Mouse (Mus musculus) midbrain, postnatal 0 days (tissue): ENCODE measurements at regions not wholly inside any gene's neighbourhood (a gene's known extent, or its start where the extent isn't known, plus 50 kb on each side); places are given as distances from the start of the nearest gene placed in this dataset.

Experiments
- ATAC-seq: fragments of 200-750 bp; cut with Nextera tagmentation; 2 replicates; pipeline ENCODE4 v1.8.0; 2017; ENCODE audit warnings: moderate number of reproducible peaks, mild to moderate bottlenecking, moderate TSS enrichment, moderate library complexity; ENCODE audit not compliant: low FRiP score
- DNase-seq: peaks from one replicate; pipeline ENCODE4 v3.0.0-alpha.2; 2015; ENCODE audit warnings: low spot score
- H3K27ac ChIP-seq: fragments of 300-500 bp; sonication (generic); 2 replicates; pipeline ENCODE4 v1.5.1; 2014; ENCODE audit warnings: low read depth, mild to moderate bottlenecking, low read length, mixed read lengths
- H3K27me3 ChIP-seq: fragments of 300-500 bp; sonication (generic); 2 replicates; pipeline ENCODE4 v1.6.1; 2014; ENCODE audit warnings: low read length, control low read depth, mixed read lengths; ENCODE audit not compliant: insufficient read depth
- H3K36me3 ChIP-seq: fragments of 300-500 bp; sonication (generic); 2 replicates; pipeline ENCODE4 v1.6.1; 2014; ENCODE audit warnings: low read length, control low read depth, mixed read lengths; ENCODE audit not compliant: insufficient read depth
- H3K4me1 ChIP-seq: fragments of 300-500 bp; sonication (generic); 2 replicates; pipeline ENCODE4 v1.6.1; 2014; ENCODE audit warnings: mild to moderate bottlenecking, control low read depth, antibody characterized with exemption, low read length, mixed read lengths; ENCODE audit not compliant: insufficient read depth
- H3K4me2 ChIP-seq: fragments of 300-500 bp; sonication (generic); 2 replicates; pipeline ENCODE4 v1.6.1; 2014; ENCODE audit warnings: low read depth, mild to moderate bottlenecking, low read length, mixed read lengths; ENCODE audit not compliant: poor library complexity, severe bottlenecking
- H3K4me3 ChIP-seq: fragments of 300-500 bp; sonication (generic); 2 replicates; pipeline ENCODE4 v1.5.1; 2014; ENCODE audit warnings: low read depth, mild to moderate bottlenecking, low read length, moderate library complexity
- H3K9ac ChIP-seq: fragments of 300-500 bp; sonication (generic); replicated peaks from 2 replicates; pipeline ENCODE4 v1.6.1; 2014; ENCODE audit warnings: mild to moderate bottlenecking, low read length, moderate library complexity, mixed read lengths; ENCODE audit not compliant: poor library complexity, severe bottlenecking
- H3K9me3 ChIP-seq: fragments of 300-500 bp; sonication (generic); 2 replicates; pipeline ENCODE4 v1.6.1; 2016; ENCODE audit warnings: low read length, control low read depth
- CTCF ChIP-seq: IDR thresholded peaks from 2 replicates; pipeline ENCODE4 v1.5.1; 2016; ENCODE audit warnings: antibody characterized with exemption, mild to moderate bottlenecking
- WGBS: fragments of 180-500 bp; shearing (Covaris S2); extraction: QIAGEN DNeasy Blood & Tissue Kit; methylation state at CpG from one replicate; pipeline ENCODE4 v1.1.7; 2014; 5-methylcytosine and 5-hydroxymethylcytosine counted together

- 62% methylated on average over 5 of the region's 5 CpGs for WGBS
- no peak for TF ChIP-seq CTCF
- Histone ChIP-seq H3K9me3 (no peaks in the 10 kb centered on the region), H3K27ac (no peak overlapping the region), H3K4me3 (no peak overlapping the region), H3K36me3 (no peaks in the 10 kb centered on the region), H3K4me2 (no peak overlapping the region), H3K4me1 (peaks cover 8% of the 10 kb centered on the region; the same call in 1 of the 2 replicates), H3K9ac (no peak overlapping the region), H3K27me3 (no peaks in the 10 kb centered on the region)
- no peak for DNase-seq
- ATAC-seq, result no peak
These were observed 490.7 kb upstream of the Camk1g start for GRCm38 (mm10) chr1:193860767-193861299.

GRCm38 (mm10) chr1:193860354-193860753 lies 490.3 kb upstream of the Camk1g start:
- Histone ChIP-seq H3K36me3 (no peaks in the 10 kb centered on the region), H3K4me1 (peaks cover 8% of the 10 kb centered on the region; the same call in 1 of the 2 replicates), H3K4me2 (no peak overlapping the region), H3K4me3 (no peak overlapping the region), H3K9me3 (no peaks in the 10 kb centered on the region), H3K27ac (no peak overlapping the region), H3K9ac (no peak overlapping the region), H3K27me3 (no peaks in the 10 kb centered on the region)
- WGBS, result 17% methylated on average over 2 of the region's 2 CpGs
- DNase-seq, result no peak
- no peak for ATAC-seq
- no peak for TF ChIP-seq CTCF

GRCm38 (mm10) chr1:193859257-193860125 lies 489.4 kb upstream of the Camk1g start:
- TF ChIP-seq CTCF, result peak; percentile 38
- H3K4me3 ChIP-seq, result no peak overlapping the region
- WGBS, result 28% methylated on average over 10 of the region's 10 CpGs
- ATAC-seq, result no peak
- H3K36me3 ChIP-seq, result no peaks in the 10 kb centered on the region
- no peak overlapping the region for H3K9ac ChIP-seq
- H3K4me1 ChIP-seq, result peaks cover 8% of the 10 kb centered on the region; the same call in 1 of the 2 replicates
- no peak overlapping the region for H3K27ac ChIP-seq
- H3K9me3 ChIP-seq, result no peaks in the 10 kb centered on the region
- no peak overlapping the region for H3K4me2 ChIP-seq
- no peaks in the 10 kb centered on the region for H3K27me3 ChIP-seq
- DNase-seq, result peak; percentile 28

- ATAC-seq, result no peak
- Histone ChIP-seq H3K9me3 (no peaks in the 10 kb centered on the region), H3K4me2 (no peak overlapping the region), H3K4me1 (no peaks in the 10 kb centered on the region), H3K4me3 (no peak overlapping the region), H3K27ac (no peak overlapping the region), H3K9ac (no peak overlapping the region), H3K36me3 (no peaks in the 10 kb centered on the region), H3K27me3 (no peaks in the 10 kb centered on the region)
- WGBS, result 43% methylated on average over 5 of the region's 5 CpGs
- DNase-seq, result no peak
- TF ChIP-seq CTCF, result no peak
These were observed 477.8 kb upstream of the Camk1g start for GRCm38 (mm10) chr1:193847922-193848321.

- no peaks in the 10 kb centered on the region for H3K9me3 ChIP-seq
- TF ChIP-seq CTCF, result no peak
- ATAC-seq, result no peak
- no peaks in the 10 kb centered on the region for H3K36me3 ChIP-seq
- no peak overlapping the region for H3K9ac ChIP-seq
- no peak for DNase-seq
- no peak overlapping the region for H3K4me2 ChIP-seq
- no peaks in the 10 kb centered on the region for H3K27me3 ChIP-seq
- no peak overlapping the region for H3K4me3 ChIP-seq
- no peaks in the 10 kb centered on the region for H3K4me1 ChIP-seq
- no peak overlapping the region for H3K27ac ChIP-seq
These were observed 474.8 kb upstream of the Camk1g start for GRCm38 (mm10) chr1:193844868-193845267.

GRCm38 (mm10) chr1:193844461-193844860 lies 474.4 kb upstream of the Camk1g start:
- no peak overlapping the region for H3K9ac ChIP-seq
- no peaks in the 10 kb centered on the region for H3K9me3 ChIP-seq
- H3K27ac ChIP-seq, result no peak overlapping the region
- H3K4me1 ChIP-seq, result no peaks in the 10 kb centered on the region
- DNase-seq, result no peak
- H3K27me3 ChIP-seq, result no peaks in the 10 kb centered on the region
- no peaks in the 10 kb centered on the region for H3K36me3 ChIP-seq
- TF ChIP-seq CTCF, result no peak
- no peak overlapping the region for H3K4me2 ChIP-seq
- WGBS, result 77% methylated on average over 1 of the region's 1 CpGs
- ATAC-seq, result no peak
- H3K4me3 ChIP-seq, result no peak overlapping the region
